Mouse (Mus musculus): ENCODE measurements around the gene Ncoa1. TPM values are rescaled to one million over a fixed set of nuclear protein-coding genes. Genes with fewer than 3 reads are reported as not detected.

The Ncoa1 gene
- total RNA-seq, 1 experiment: 13.3 TPM

DNA sequence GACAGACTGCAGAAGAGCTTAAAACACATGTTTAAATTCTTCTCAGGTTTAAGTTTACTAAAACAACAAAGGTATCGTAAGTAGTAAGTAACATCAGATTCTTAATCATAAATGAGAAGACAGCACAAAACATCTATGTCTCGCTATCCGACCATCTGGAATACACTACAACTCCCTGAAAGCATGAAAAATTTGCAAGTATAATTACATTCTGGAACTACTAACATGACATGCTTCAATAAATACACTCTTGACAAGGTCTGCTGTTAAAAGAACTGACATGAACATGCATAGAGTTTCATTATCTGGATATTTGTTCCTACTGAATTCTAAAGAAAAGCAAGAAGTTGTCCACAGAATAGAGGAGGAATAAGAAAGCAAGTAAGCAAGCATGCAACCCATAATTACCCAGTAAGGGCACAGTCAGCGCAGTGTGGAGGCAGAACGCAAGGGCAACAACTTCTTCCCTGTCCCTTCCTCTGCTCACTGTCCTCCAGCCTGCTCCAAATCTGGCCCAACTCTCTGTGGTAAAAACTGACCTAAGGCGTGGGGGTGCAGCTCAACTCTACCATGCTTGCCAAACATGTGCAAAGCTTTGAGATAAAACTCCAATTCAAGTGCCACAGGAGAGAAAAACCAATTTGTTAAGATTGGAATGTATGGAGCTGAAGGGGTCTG, 102.0 kb downstream of the Ncoa1 start:
- H3K27ac ChIP-seq (ENCODE audit: insufficient read depth, low read depth, low read length, poor library complexity, severe bottlenecking): no peak overlapping the region
- no peak overlapping the region for H3K9ac ChIP-seq (ENCODE audit: insufficient read depth, low read depth, low read length, poor library complexity, severe bottlenecking)
- DNase-seq (ENCODE audit: low read depth, low spot score): no peak
- in situ Hi-C loops (cut with MboI; ENCODE audit: low sequenced_read_pairs in 2 of 2, unreplicated experiment in 2 of 2): no loop called here
- no peak for TF ChIP-seq CHD2 (IDR thresholded peaks at IDR 0.05; ENCODE audit: low read depth, low read length)
- TF ChIP-seq ZNF384 (IDR thresholded peaks at IDR 0.05; ENCODE audit: low read depth, low read length): no peak
- no peak for TF ChIP-seq MAFK (IDR thresholded peaks at IDR 0.05; ENCODE audit: insufficient read depth, low read depth, low read length)
- no peak for TF ChIP-seq ZC3H11A (IDR thresholded peaks at IDR 0.05; ENCODE audit: borderline replicate concordance, low read depth, low read length)
- TF ChIP-seq HCFC1 (IDR thresholded peaks at IDR 0.05; ENCODE audit: borderline replicate concordance, insufficient read depth, low read length): no peak
- H3K36me3 ChIP-seq (ENCODE audit: control insufficient read depth, insufficient read depth, low read length, poor library complexity, severe bottlenecking): peaks cover 2% of the 10 kb centered on the region; the same call in 1 of the 2 replicates
- no peaks in the 10 kb centered on the region for H3K9me3 ChIP-seq (ENCODE audit: control insufficient read depth, insufficient read depth, low read depth, low read length)
- H3K4me3 ChIP-seq (ENCODE audit: insufficient read depth in 1 of 2, low read depth in 1 of 2, low read length in 2 of 2, poor library complexity in 1 of 2, severe bottlenecking in 1 of 2): no peak overlapping the region
- no peaks in the 10 kb centered on the region for H3K4me1 ChIP-seq (ENCODE audit: control insufficient read depth in 2 of 2, insufficient read depth in 2 of 2, low read length in 2 of 2, poor library complexity in 1 of 2)

GRCm38 (mm10) chr12:4371406-4371805, 105.6 kb downstream of the Ncoa1 start:
- no peak overlapping the region for H3K4me3 ChIP-seq (ENCODE audit: insufficient read depth in 1 of 2, low read depth in 1 of 2, low read length in 2 of 2, poor library complexity in 1 of 2, severe bottlenecking in 1 of 2)
- H3K9ac ChIP-seq (ENCODE audit: insufficient read depth, low read depth, low read length, poor library complexity, severe bottlenecking): no peak overlapping the region
- no peaks in the 10 kb centered on the region for H3K9me3 ChIP-seq (ENCODE audit: control insufficient read depth, insufficient read depth, low read depth, low read length)
- no peaks in the 10 kb centered on the region for H3K36me3 ChIP-seq (ENCODE audit: control insufficient read depth, insufficient read depth, low read length, poor library complexity, severe bottlenecking)
- TF ChIP-seq ZNF384 (IDR thresholded peaks at IDR 0.05; ENCODE audit: low read depth, low read length) (no peak), ZC3H11A (IDR thresholded peaks at IDR 0.05; ENCODE audit: borderline replicate concordance, low read depth, low read length) (no peak), HCFC1 (IDR thresholded peaks at IDR 0.05; ENCODE audit: borderline replicate concordance, insufficient read depth, low read length) (no peak), CHD2 (IDR thresholded peaks at IDR 0.05; ENCODE audit: low read depth, low read length) (no peak)
- peaks cover 0 to 2% of the 10 kb centered on the region in 2 experiments; a peak in 1 of 4 replicates for H3K4me1 ChIP-seq (ENCODE audit: control insufficient read depth in 2 of 2, insufficient read depth in 2 of 2, low read length in 2 of 2, poor library complexity in 1 of 2)
- H3K27ac ChIP-seq (ENCODE audit: insufficient read depth, low read depth, low read length, poor library complexity, severe bottlenecking): no peak overlapping the region
- DNase-seq (ENCODE audit: low read depth, low spot score): no peak
- in situ Hi-C loops (cut with MboI; ENCODE audit: low sequenced_read_pairs in 2 of 2, unreplicated experiment in 2 of 2): no loop called here

DNA sequence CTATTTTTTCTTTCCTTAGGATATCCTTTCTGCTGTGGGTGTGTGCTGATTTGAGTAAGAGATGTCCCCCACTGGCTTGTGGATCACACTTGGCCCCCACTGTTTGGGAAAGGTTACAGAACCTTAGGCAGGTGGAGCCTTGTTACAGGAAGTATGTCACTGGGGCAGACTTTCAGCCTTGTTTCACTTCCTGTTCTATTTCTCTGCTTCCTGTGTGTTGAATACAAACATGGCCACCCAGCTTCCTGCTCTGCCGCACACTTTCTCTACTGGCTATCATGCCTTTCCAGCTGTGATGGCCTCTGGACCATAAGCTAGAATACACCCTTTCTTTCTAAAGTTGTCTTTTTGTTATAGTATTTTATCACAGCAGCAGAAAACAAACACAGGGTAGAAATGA, 111.0 kb downstream of the Ncoa1 start:
- Histone ChIP-seq H3K9me3 (ENCODE audit: control insufficient read depth, insufficient read depth, low read depth, low read length) (no peaks in the 10 kb centered on the region), H3K4me1 (ENCODE audit: control insufficient read depth in 2 of 2, insufficient read depth in 2 of 2, low read length in 2 of 2, poor library complexity in 1 of 2) (peaks cover 8 to 12% of the 10 kb centered on the region in 2 experiments), H3K9ac (ENCODE audit: insufficient read depth, low read depth, low read length, poor library complexity, severe bottlenecking) (peak overlapping the region; percentile 43; the same call in 1 of the 2 replicates), H3K36me3 (ENCODE audit: control insufficient read depth, insufficient read depth, low read length, poor library complexity, severe bottlenecking) (peaks cover 4% of the 10 kb centered on the region; the same call in 1 of the 2 replicates), H3K27ac (ENCODE audit: insufficient read depth, low read depth, low read length, poor library complexity, severe bottlenecking) (no peak overlapping the region), H3K4me3 (ENCODE audit: insufficient read depth in 1 of 2, low read depth in 1 of 2, low read length in 2 of 2, poor library complexity in 1 of 2, severe bottlenecking in 1 of 2) (peak overlapping the region; percentile 60 to 71; a peak in 3 of 4 replicates)
- in situ Hi-C loops (cut with MboI; ENCODE audit: low sequenced_read_pairs in 2 of 2, unreplicated experiment in 2 of 2): no loop called here
- no peak for DNase-seq (ENCODE audit: low read depth, low spot score)
- TF ChIP-seq HCFC1 (IDR thresholded peaks at IDR 0.05; ENCODE audit: borderline replicate concordance, insufficient read depth, low read length): no peak
- TF ChIP-seq CHD2 (IDR thresholded peaks at IDR 0.05; ENCODE audit: low read depth, low read length): no peak
- TF ChIP-seq MAFK (IDR thresholded peaks at IDR 0.05; ENCODE audit: insufficient read depth, low read depth, low read length): no peak
- TF ChIP-seq ZC3H11A (IDR thresholded peaks at IDR 0.05; ENCODE audit: borderline replicate concordance, low read depth, low read length): no peak
- TF ChIP-seq ZNF384 (IDR thresholded peaks at IDR 0.05; ENCODE audit: low read depth, low read length): no peak

DNA sequence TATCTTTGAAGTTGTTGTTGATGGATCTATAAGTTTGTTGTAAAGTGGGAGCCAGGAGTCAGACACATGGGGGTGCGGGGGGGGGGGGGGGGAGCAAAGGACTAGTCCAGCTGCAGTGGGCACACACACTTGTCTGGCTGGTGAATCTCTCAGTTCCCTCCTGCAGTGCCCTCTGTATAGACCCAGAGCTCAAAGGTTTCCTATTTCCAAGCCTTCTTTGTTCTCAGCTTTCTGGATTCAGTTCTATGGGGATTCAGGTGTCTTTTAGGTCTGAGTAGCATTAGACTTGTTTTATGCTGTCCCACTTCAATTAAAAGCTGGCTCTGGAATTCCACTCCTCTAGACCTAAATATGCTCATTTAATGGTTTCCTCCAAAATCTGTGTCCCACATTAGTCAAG, 117.5 kb downstream of the Ncoa1 start:
- Histone ChIP-seq H3K4me3 (ENCODE audit: insufficient read depth in 1 of 2, low read depth in 1 of 2, low read length in 2 of 2, poor library complexity in 1 of 2, severe bottlenecking in 1 of 2) (peak overlapping the region in 1 of 2 experiments; percentile 9; a peak in 1 of 4 replicates), H3K27ac (ENCODE audit: insufficient read depth, low read depth, low read length, poor library complexity, severe bottlenecking) (peak overlapping the region; percentile 99), H3K9ac (ENCODE audit: insufficient read depth, low read depth, low read length, poor library complexity, severe bottlenecking) (no peak overlapping the region; the same call in 1 of the 2 replicates), H3K36me3 (ENCODE audit: control insufficient read depth, insufficient read depth, low read length, poor library complexity, severe bottlenecking) (peaks cover 4% of the 10 kb centered on the region; the same call in 1 of the 2 replicates), H3K9me3 (ENCODE audit: control insufficient read depth, insufficient read depth, low read depth, low read length) (no peaks in the 10 kb centered on the region), H3K4me1 (ENCODE audit: control insufficient read depth in 2 of 2, insufficient read depth in 2 of 2, low read length in 2 of 2, poor library complexity in 1 of 2) (peaks cover 21 to 36% of the 10 kb centered on the region in 2 experiments)
- peak; percentile 29 for DNase-seq (ENCODE audit: low read depth, low spot score)
- in situ Hi-C loops (cut with MboI; ENCODE audit: low sequenced_read_pairs in 2 of 2, unreplicated experiment in 2 of 2): no loop called here
- TF ChIP-seq CHD2 (IDR thresholded peaks at IDR 0.05; ENCODE audit: low read depth, low read length) (no peak), ZNF384 (IDR thresholded peaks at IDR 0.05; ENCODE audit: low read depth, low read length) (no peak), HCFC1 (IDR thresholded peaks at IDR 0.05; ENCODE audit: borderline replicate concordance, insufficient read depth, low read length) (no peak), MAFK (IDR thresholded peaks at IDR 0.05; ENCODE audit: insufficient read depth, low read depth, low read length) (no peak), ZC3H11A (IDR thresholded peaks at IDR 0.05; ENCODE audit: borderline replicate concordance, low read depth, low read length) (no peak)
